Mouse (Mus musculus): Measurements from ENCODE around the gene Fkbp1a.

DNA sequence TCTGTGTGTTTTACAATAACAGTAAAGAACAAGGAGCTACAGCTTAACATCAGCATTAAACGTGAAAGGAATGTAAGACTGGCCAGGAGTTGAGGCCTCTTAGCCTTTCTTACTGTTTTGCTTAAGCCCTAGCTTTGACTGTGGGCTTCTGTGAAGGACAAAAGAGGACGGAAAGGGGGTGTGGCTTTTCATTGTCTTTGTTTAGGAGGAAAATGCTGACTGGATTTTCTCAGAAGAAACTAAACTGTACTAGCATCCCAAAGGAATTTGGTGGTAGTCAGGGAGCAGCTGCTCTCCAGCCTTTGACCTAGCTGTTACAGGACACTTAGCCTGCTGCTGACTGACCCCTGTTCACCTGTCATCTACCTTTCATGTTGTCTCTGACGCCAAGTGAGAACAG lies 43.9 kb upstream of the Fkbp1a start:
- no peak for TF ChIP-seq CTCF (IDR thresholded peaks at IDR 0.05)
- no peak for TF ChIP-seq EP300 (IDR thresholded peaks at IDR 0.05)

Measured in lung, postnatal 0 days (tissue).